Mouse (Mus musculus) mouse embryonic stem cell (cell line): ENCODE results near the gene Cdk13.

ENCODE experiments used
- in situ Hi-C, 2 experiments: fragments of 300-500 bp; cut with MboI; formaldehyde crosslinking; loops; 1 replicate in 1 of 2; 3 replicates in 1 of 2; pipeline ENCODE4 v1.14.3; 2019 to 2020; ENCODE audit warnings: low sequenced_read_pairs in 2 of 2, low pct_unique_long_range_greater_than_20kb in 1 of 2, mixed read lengths in 1 of 2; ENCODE audit not compliant: unreplicated experiment in 1 of 2

Cdk13 gene

GRCm38 (mm10) chr13:17776303-17776702, 28.6 kb downstream of the Cdk13 start:
- in situ Hi-C loops: no loop called here

DNA sequence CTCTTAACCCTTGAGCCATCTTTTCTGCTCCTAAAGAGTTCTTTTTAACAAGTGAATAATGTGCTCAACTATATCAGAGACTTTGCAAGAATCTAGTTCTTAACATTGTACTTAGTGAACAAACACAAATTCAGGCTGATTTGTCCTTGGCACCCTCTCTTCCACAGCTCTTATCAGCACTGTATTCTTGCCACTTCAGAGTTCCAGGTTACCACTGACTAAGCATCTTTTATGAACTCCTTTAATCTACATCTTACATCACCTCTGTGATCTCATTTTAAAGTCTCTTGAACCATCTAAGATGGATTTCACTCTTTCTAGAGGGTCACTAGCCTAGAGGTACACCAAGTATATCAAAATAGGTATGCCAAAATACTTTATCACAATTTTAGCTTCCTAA, 29.5 kb downstream of the Cdk13 start:
- in situ Hi-C loops: no loop called here

DNA sequence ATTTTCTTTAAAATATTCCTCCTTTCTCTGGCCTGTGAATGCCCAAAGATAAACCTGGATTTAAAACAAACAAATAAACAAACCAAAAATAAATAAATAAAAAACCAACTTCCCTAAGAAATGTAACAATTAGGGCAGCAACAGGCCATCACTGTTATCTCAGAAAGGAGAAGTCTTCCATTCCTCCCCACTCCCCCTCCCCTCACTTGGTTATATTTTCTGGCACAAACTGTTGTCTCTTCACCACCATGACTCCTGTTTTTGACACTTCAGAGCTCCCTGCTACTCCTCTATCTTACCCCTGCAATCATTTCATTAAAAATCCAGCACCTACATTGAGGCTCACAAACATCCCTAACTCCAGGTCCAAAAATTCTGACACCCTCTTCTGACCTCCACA, 31.8 kb downstream of the Cdk13 start:
- in situ Hi-C loops: no loop called here

DNA sequence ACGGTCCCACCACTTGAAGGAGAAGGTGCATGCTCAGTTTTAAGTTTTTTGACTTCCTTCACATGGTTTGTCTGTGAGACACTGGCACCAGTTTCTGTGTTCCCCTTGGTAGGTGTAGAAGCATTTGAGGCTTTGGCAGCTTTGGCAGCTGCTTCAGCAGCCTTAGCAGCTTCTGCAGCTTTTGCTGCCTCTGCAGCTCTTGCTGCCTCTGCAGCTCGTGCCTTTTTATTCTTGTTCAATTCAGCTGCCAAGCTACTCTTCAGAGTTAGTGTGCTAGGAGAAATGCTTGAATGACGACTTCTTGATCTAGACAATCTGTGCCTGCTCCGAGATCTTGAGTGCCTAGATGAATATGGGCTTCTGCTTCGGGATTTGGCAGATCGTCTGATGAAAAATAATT, 32.3 kb downstream of the Cdk13 start:
- in situ Hi-C loops: no loop called here

GRCm38 (mm10) chr13:17762405-17762804, 42.5 kb downstream of the Cdk13 start:
- in situ Hi-C loops: no loop called here

- in situ Hi-C loops: no loop called here
Observed at GRCm38 (mm10) chr13:17754997-17755396, 49.9 kb downstream of the Cdk13 start.

GRCm38 (mm10) chr13:17728798-17729197, 76.1 kb downstream of the Cdk13 start:
- in situ Hi-C loops: no loop called here

- in situ Hi-C loops: no loop called here
Observed at GRCm38 (mm10) chr13:17727922-17728321, 77.0 kb downstream of the Cdk13 start.

DNA sequence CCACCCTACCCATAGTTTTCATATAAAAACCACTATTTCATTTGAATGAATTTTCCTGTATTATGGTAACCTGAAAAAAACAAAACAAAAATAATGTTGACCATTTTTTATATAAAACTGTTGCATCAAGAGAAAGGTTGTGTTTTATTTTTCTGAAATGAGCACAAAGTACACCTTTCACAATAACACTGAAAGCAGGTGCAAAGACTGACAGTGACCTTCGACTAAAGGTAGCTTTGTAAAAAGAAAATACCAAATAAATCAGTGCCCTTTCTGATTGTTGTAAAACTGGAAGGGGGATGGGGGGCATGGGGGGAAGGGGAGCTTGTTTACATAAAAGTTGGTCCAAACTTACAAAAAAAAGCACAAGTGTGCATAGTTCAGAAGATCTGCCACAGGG, 87.5 kb downstream of the Cdk13 start:
- in situ Hi-C loops: no loop called here

- in situ Hi-C loops: no loop called here
Observed at GRCm38 (mm10) chr13:17708784-17709311, 96.0 kb downstream of the Cdk13 start.

DNA sequence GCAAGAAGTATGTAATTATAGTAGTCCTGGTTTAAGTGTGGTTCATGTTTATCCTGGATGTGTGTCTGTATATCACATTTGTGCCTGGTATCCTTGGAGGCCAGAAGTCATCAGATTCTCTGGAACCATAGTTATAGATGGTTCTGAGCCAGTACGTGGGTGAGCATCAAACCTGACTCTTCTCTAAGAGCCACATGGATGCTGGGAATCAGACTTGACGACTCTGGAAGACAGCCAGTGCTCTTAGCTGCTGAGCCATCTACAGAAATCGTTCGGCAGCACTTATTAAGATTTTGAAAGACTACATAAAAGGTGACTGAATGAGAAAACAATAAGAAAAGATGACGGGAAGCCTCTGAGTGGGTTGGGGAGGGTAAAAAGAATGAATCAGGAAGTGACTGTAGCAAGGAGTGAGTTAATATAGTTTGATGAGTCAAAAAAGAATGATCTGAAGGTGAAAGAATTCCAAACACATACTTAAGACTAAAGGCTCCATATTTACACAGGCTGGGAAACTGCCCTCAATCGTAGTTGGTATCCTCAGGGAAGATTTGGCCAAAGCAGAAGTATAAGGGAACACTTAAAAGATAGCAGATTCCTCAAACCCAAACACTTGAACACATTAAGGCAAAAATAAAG, 99.6 kb downstream of the Cdk13 start:
- in situ Hi-C loops: no loop called here

DNA sequence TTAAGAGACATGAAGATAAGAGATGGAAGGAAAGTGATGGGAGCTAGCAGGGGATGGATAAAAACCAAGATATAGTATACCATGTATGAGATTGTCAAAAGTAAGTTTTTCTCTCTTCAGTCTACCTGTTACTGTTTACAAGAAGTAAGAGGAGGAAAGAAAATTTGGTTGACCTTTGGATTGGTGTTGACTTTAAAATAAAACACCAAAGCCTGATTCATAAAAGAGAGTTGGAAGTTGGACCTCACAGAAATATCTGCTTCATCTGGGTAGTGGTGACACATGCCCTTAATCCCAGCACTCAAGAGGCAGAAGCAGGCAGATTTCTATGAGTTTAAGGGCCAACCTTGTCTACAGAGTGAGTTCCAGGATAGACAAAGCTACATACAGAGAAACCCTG, 102.6 kb downstream of the Cdk13 start:
- in situ Hi-C loops: no loop called here

GRCm38 (mm10) chr13:17701322-17701721, 103.6 kb downstream of the Cdk13 start:
- in situ Hi-C loops: no loop called here

DNA sequence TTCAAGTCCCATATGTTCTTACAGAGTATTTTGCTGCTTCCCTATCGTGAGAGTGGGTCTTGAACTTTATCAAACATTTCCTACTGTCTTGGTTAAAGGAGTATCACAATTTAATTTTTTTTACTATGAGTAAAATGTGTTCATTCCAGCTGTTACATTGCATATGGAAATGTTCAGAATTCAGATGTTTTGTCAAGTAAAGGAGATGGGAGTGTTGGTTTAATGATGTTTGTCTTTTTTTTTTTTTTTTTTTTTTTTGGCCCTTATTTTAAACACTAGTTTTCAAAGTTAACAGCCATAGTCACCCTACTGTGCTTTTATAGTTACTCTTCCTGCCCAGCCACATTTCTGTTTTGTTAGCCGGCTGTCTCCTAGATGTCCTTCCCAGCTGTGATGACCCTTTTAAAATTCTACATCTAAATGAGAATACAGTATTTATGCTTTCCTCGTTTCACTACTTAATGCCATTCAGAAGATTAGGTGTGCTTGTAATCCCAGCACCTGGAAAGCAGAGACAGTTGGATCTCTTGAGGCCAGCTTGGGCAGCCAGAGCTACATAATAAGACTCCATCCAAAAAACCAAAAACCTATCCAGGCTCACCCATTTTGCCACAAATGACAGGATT, 104.7 kb downstream of the Cdk13 start:
- in situ Hi-C loops: no loop called here

DNA sequence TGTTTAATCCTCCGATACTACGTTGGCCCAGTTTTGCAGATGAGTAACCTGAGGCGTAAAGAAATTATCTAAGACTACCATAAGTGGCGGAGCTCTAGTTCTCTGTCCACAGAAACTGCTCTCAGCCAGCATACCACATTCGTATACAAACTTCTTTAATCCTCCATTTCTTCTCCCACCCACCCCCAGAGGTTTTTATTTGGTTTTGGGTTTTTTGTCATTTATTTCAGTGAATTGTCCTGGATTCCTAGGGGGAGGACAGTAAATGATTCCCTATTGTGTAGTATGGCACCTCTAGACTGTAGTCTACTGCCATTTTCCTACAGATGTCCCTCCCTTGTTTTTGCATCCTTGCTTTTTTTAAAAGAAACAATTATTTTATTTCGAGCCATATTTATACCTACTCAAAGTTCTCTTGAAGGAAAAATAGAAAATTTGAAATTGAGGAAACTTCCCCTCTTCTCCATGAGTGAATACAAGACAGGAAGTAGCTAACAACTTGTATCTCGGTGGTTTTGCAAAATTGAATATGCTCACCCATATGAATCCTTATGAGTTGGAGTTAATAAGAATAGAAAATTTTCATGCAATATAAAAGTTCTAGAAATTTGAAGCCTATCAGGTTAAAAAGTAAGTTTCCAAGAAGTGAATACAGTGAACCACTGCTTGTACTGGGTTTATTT, 108.9 kb downstream of the Cdk13 start:
- in situ Hi-C loops: no loop called here

DNA sequence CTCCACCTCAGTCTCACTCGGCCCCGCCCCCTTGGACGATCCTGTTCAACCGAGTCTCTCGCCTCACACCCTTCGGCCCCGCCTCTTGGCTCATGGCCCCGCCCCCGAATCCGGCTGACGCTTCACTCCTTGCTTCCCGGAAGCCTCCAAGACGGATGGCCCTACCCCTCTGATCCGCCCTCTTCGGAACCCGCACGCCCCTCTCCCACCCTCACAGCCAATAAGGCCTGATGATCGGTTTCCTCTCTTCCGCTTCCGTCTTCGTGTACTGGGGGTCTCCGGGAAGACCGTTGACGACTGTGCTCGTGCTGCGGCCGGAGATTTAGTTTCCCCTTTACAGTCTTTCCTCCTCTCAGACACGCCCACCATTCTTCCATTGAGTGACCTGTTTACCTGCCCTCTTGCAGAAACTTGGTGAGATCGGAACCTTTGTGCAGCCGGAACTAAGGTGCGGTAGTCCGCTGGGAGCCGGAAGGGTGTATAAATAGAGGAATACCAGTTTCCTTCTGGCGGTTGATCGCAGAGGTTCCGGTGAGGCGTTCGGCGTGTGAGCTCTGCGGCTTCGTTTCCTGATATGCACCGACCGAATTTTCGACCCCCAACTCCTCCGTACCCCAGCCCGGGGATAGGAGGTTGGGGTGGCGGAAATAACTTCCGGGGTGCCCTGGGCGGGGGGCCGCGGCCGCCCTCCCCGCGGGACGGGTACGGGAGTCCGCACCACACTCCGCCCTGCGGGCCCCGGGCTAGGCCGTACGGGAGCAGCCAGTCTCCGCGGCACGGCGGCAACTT, 109.8 kb downstream of the Cdk13 start, which contains the start of the genes Mplkip and Sugct:
Mplkip (plus strand) TSS at position 282 of the 789 bp plus-strand sequence.
Sugct (minus strand) TSS at position 643 of the 789 bp plus-strand sequence.
- in situ Hi-C loops: no loop called here

GRCm38 (mm10) chr13:17694414-17694813, 110.5 kb downstream of the Cdk13 start:
- in situ Hi-C loops: no loop called here

- in situ Hi-C loops: no loop called here
Observed at GRCm38 (mm10) chr13:17693816-17694215, 111.1 kb downstream of the Cdk13 start.

DNA sequence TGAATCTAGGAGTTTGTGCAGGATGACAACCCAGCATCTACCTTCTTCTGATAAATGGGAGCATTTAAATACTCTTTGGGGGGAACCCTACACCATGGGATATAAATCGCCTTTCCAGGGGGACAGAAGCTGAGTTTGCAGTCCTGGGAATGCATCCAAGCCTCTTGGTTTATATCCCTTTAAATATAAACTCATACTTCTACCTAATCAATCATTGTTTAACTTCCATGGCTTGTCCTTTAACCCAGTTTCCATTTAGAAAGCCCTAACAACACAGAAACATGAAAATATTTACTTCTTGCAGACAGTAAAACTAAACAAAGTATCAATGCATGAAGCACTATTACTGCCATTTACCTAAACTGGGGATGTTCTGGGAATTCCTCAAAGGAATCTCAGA, 113.5 kb downstream of the Cdk13 start:
- in situ Hi-C loops: no loop called here
